Mouse (Mus musculus): ENCODE data around the gene Gmip. TPM values are rescaled to one million over a fixed set of nuclear protein-coding genes. Genes with fewer than 3 reads are reported as not detected.

Gmip gene
- polyA plus RNA-seq, 1 experiment: not detected

DNA sequence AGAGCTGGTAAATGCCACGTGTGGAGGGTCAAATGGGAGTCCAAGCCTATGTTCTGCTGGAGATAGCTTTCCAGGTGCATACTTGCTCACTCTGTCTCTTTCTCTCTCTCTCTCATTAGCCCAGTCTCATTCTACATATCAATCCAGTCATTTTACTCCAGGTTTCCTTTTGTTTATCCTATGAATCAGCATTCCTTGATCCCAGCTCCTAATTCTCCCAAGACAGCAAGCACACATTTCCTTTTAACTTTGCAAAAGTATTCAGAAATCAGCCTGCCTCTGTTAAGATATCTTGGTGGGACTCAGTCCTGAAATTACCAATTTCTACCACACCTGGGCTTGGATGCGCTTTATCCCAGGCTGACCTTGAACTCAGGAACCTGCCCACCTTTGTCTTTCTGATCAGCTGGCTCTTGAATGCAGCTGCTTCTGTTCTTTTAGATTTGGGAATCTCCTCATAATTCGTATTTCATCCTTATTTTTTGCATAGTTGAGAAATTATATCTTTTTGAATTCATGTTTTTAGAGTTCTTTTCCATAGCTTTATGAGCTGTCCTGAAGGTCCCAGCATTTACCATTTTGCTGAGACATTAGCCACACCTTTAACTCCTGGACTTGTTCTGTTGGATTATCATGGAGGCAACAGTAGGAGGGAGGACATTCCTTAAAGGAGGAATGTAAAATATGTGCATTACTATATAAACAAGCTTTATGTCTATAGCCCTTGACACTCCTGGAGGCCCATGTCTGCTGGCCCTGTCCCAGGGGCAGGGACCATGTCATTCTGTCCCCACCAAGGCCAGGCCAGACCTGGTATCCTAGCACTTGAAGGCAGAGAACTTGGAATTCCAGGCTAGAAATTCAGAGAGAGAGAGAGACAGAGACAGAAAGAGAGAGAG, 38.9 kb downstream of the Gmip start:
- 84% methylated on average over 3 of the region's 3 CpGs for WGBS
- no peak overlapping the region for H3K4me3 ChIP-seq (ENCODE audit: insufficient read depth, low read depth, low read length)

DNA sequence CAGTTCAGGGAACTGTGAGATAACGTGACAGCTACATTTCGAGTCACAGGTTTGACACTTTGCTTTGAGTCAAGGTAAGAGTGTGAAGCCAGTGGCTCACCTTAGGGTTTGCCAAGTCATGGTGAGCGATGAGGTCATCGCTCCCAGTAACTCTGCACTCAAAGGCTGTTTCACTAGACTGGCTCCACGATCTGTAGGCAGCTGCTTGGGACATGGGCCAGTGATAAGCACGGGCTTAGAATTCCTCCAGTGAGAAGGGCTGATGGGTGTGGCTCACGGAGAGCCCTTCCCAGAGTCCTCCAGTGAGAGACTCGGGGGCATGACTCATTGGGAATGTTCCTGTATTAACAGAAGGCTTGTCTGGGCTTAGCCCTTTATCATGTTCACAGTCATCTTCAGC, 40.5 kb downstream of the Gmip start:
- peaks cover 8% of the 10 kb centered on the region for H3K4me1 ChIP-seq (ENCODE audit: control insufficient read depth, insufficient read depth, low read length)
- TF ChIP-seq POLR2A (IDR thresholded peaks at IDR 0.05; ENCODE audit: insufficient read depth, low read depth, low read length): no peak
- TF ChIP-seq CTCF (IDR thresholded peaks at IDR 0.05; ENCODE audit: insufficient read depth, low read depth, low read length): no peak
- H3K4me3 ChIP-seq (ENCODE audit: insufficient read depth, low read depth, low read length): no peak overlapping the region
- WGBS: 87% methylated on average over 8 of the region's 8 CpGs
- H3K27ac ChIP-seq (ENCODE audit: insufficient read depth, low read depth, low read length): no peak overlapping the region

More for the DNA sequence above, 38.9 kb downstream of the Gmip start:
- no peak overlapping the region for H3K27ac ChIP-seq (ENCODE audit: insufficient read depth, low read depth, low read length)
- TF ChIP-seq POLR2A (IDR thresholded peaks at IDR 0.05; ENCODE audit: insufficient read depth, low read depth, low read length) (no peak), CTCF (IDR thresholded peaks at IDR 0.05; ENCODE audit: insufficient read depth, low read depth, low read length) (no peak)
- peaks cover 8% of the 10 kb centered on the region for H3K4me1 ChIP-seq (ENCODE audit: control insufficient read depth, insufficient read depth, low read length)

DNA sequence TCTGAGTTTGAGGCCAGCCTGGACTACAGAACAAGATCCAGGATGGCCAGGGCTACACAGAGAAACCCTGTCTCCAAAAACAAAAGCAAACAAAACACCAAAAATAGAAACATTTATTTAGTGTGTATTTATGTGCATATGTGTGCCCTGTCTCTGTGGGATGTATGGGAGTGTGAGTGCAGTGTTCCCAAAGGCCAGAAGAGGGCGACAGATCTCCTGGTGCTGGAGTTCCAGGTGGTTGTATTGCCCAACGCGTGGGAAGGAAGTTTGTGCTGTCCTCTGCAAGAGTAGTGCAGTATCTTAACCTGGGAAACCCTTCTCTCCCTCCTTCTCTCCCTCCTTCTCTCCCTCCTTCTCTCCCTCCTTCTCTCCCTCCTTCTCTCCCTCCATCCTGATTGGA, 41.4 kb downstream of the Gmip start:
- peaks cover 8% of the 10 kb centered on the region for H3K4me1 ChIP-seq (ENCODE audit: control insufficient read depth, insufficient read depth, low read length)
- no peak overlapping the region for H3K4me3 ChIP-seq (ENCODE audit: insufficient read depth, low read depth, low read length)
- WGBS: 49% methylated on average over 3 of the region's 3 CpGs
- no peak for TF ChIP-seq POLR2A (IDR thresholded peaks at IDR 0.05; ENCODE audit: insufficient read depth, low read depth, low read length)
- TF ChIP-seq CTCF (IDR thresholded peaks at IDR 0.05; ENCODE audit: insufficient read depth, low read depth, low read length): no peak
- no peak overlapping the region for H3K27ac ChIP-seq (ENCODE audit: insufficient read depth, low read depth, low read length)

DNA sequence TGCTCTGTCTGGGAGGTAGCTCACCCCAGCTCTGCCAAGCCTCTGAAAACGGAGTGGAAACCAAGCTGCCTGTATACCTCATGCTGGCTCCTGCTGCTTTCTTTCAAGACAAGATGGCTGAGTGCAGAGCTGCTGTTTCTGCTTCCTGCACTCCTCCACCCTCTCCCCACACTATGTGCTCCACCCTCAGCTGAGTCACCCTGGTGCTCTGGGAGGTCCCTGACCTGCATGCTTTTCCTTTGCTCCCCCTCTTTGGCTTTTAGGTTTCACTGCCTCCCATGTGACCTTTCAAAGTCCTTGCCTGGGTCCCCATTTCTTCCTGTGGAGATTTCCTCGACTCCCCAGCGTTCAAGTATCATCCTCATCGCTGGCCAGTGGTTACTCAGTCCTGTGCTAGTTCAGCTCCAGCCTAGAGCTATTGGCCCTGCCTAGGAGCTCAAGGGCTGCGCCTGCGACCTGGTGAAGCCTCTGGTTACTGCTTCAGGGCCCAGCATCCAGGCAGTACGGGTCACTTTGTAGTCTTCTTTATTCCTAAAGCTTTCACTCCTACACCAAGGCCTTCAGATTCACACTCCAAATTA, 42.5 kb downstream of the Gmip start:
- H3K27ac ChIP-seq (ENCODE audit: insufficient read depth, low read depth, low read length): no peak overlapping the region
- 77% methylated on average over 7 of the region's 7 CpGs for WGBS

DNA sequence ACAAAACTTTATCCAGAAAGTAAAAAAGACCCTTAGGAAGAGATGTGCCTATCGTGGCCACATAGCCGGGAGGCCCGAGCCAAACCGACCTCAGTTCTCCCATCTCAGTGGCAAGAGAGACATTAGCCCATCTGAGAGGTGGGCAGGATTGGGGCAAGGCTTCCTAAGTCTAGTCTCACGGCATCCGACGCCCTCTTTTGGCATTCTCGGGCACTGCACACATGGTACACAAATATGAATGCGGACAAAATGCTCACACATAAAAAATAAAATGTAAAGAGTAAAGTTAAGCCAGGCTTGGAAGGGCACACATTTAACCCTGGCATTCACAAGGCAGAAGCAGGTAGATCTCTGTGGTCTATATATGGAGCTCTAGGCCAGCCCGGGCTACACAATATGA, 45.4 kb downstream of the Gmip start:
- 94% methylated on average over 10 of the region's 10 CpGs for WGBS
- no peak for TF ChIP-seq CTCF (IDR thresholded peaks at IDR 0.05; ENCODE audit: insufficient read depth, low read depth, low read length)
- TF ChIP-seq POLR2A (IDR thresholded peaks at IDR 0.05; ENCODE audit: insufficient read depth, low read depth, low read length): no peak
- peaks cover 8% of the 10 kb centered on the region for H3K4me1 ChIP-seq (ENCODE audit: control insufficient read depth, insufficient read depth, low read length)
- H3K27ac ChIP-seq (ENCODE audit: insufficient read depth, low read depth, low read length): no peak overlapping the region
- H3K4me3 ChIP-seq (ENCODE audit: insufficient read depth, low read depth, low read length): no peak overlapping the region

More for the DNA sequence above, 42.5 kb downstream of the Gmip start:
- Histone ChIP-seq H3K4me1 (ENCODE audit: control insufficient read depth, insufficient read depth, low read length) (peaks cover 8% of the 10 kb centered on the region), H3K4me3 (ENCODE audit: insufficient read depth, low read depth, low read length) (no peak overlapping the region)
- TF ChIP-seq POLR2A (IDR thresholded peaks at IDR 0.05; ENCODE audit: insufficient read depth, low read depth, low read length): no peak
- TF ChIP-seq CTCF (IDR thresholded peaks at IDR 0.05; ENCODE audit: insufficient read depth, low read depth, low read length): no peak

DNA sequence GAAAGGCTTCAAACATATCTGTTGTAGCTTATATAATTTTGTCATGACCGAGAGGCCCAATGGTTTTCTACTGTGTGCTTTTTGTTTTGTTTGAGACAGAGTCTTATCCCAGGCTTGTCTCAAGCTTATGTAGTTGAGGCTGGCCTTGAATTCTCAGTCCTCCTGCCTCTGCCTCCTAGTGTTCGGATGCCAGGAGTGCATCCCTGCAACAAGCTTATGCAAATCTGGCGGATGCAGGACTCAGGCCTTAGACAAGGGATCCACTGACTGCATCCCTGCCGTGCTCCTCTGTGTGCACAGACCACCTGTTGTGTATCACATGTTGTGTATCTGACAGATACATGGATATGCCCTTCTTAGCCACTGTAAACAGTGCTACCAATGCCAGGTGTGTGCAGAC, 52.3 kb downstream of the Gmip start:
- 69% methylated on average over 4 of the region's 4 CpGs for WGBS
- H3K27ac ChIP-seq (ENCODE audit: insufficient read depth, low read depth, low read length): no peak overlapping the region
- TF ChIP-seq POLR2A (IDR thresholded peaks at IDR 0.05; ENCODE audit: insufficient read depth, low read depth, low read length) (no peak), CTCF (IDR thresholded peaks at IDR 0.05; ENCODE audit: insufficient read depth, low read depth, low read length) (no peak)
- H3K4me3 ChIP-seq (ENCODE audit: insufficient read depth, low read depth, low read length): no peak overlapping the region
- peaks cover 3% of the 10 kb centered on the region; the same call in 1 of the 2 replicates for H3K4me1 ChIP-seq (ENCODE audit: control insufficient read depth, insufficient read depth, low read length)

DNA sequence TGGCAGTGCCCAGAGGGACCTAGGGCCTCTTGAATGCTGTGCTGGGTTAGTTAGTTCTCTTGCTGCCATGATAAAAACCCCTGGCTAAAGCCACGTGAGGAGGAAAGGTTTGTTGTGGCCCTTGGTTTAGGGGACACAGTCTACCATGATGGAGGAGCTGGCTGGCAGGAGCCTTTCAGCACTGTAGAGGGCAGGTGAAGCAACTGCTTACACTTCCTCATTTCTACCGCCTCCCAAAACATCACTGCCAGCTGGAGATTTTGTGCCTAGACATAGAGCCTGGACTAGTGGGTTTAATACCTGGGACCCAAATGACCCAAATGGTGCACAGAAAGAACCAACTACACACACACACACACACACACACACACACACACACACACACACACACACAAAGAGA, 52.8 kb downstream of the Gmip start:
- H3K27ac ChIP-seq (ENCODE audit: insufficient read depth, low read depth, low read length): no peak overlapping the region
- H3K4me1 ChIP-seq (ENCODE audit: control insufficient read depth, insufficient read depth, low read length): peaks cover 3% of the 10 kb centered on the region; the same call in 1 of the 2 replicates
- WGBS: 84% methylated on average over 2 of the region's 2 CpGs
- H3K4me3 ChIP-seq (ENCODE audit: insufficient read depth, low read depth, low read length): no peak overlapping the region
- TF ChIP-seq POLR2A (IDR thresholded peaks at IDR 0.05; ENCODE audit: insufficient read depth, low read depth, low read length) (no peak), CTCF (IDR thresholded peaks at IDR 0.05; ENCODE audit: insufficient read depth, low read depth, low read length) (no peak)

DNA sequence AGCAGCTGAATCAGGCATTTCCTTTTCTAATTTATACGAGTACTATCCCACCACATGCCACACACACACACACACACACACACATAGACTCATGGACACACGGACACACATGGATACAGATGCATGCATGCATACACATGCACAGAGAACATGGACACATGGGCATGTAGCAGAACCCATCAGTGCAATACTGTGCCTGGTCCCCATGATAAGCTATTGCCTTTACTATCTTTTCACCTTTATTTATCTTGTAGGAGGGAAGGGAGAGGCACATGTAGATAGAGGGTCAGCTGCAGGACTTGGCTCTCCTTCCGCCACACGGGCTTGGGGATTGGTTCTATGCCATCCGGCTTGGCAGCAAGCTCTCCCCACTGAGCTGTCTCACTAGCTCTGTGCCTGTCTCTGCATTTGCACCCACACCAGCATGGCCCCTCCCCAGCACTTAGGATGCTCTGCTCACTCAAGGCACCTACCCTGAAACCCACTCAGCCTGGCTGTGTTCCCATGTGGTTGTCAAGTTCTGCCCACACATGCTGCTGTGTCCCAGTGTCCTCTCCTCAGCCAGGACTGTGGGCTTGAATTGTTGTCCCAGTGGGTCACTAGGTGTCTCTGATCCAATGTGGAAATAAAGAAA, 55.0 kb downstream of the Gmip start:
- H3K27ac ChIP-seq (ENCODE audit: insufficient read depth, low read depth, low read length): no peak overlapping the region
- no peak overlapping the region for H3K4me3 ChIP-seq (ENCODE audit: insufficient read depth, low read depth, low read length)
- peaks cover 3% of the 10 kb centered on the region; the same call in 1 of the 2 replicates for H3K4me1 ChIP-seq (ENCODE audit: control insufficient read depth, insufficient read depth, low read length)
- 72% methylated on average over 5 of the region's 5 CpGs for WGBS
- TF ChIP-seq CTCF (IDR thresholded peaks at IDR 0.05; ENCODE audit: insufficient read depth, low read depth, low read length) (no peak), POLR2A (IDR thresholded peaks at IDR 0.05; ENCODE audit: insufficient read depth, low read depth, low read length) (no peak)

DNA sequence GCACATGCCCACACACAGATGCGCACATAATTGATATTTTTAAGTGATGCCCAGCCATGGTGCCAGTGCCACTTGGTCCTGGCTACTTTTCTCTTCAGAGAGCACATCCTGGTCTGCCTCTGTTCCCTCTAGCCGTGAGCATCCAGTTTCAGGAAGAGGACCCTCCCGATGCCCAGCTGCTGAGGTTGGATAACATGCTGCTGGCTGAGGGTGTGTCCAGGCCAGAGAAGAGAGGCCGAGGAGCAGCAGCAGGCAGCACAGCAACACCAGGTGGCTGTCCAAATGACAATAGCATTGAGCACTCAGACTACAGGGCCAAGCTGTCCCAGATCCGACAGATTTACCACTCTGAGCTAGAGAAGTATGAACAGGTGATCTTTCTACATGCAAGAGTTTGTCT, 55.7 kb downstream of the Gmip start:
- WGBS: 75% methylated on average over 5 of the region's 5 CpGs
- TF ChIP-seq POLR2A (IDR thresholded peaks at IDR 0.05; ENCODE audit: insufficient read depth, low read depth, low read length): no peak
- TF ChIP-seq CTCF (IDR thresholded peaks at IDR 0.05; ENCODE audit: insufficient read depth, low read depth, low read length): no peak
- no peak overlapping the region for H3K4me3 ChIP-seq (ENCODE audit: insufficient read depth, low read depth, low read length)

More for the DNA sequence above, 55.7 kb downstream of the Gmip start:
- Histone ChIP-seq H3K27ac (ENCODE audit: insufficient read depth, low read depth, low read length) (no peak overlapping the region), H3K4me1 (ENCODE audit: control insufficient read depth, insufficient read depth, low read length) (peaks cover 3% of the 10 kb centered on the region; the same call in 1 of the 2 replicates)
